Mouse (Mus musculus): ENCODE measurements at regions not wholly inside any gene's neighbourhood (a gene's known extent, or its start where the extent isn't known, plus 50 kb on each side); places are given as distances from the start of the nearest gene placed in this dataset.

DNA sequence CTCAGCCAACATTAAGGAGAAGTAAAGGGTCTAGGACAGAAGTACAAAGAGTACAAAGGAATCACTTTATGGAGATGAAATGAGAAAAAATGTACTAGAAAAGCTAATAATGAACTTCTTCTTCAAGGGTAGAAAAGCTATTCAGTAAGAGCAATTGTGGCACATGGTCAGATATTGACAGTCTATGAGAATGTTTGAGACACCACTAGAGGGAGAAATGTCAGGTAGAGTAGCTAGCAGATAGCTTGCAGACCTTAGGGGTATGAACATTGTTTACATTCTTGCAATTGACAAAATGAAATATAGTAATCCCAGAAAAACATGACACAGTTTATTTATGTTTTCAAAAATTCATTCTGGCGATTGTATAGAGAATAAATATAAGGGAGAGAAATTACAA is 1066.2 kb upstream of the Sel1l start:
- TF ChIP-seq CTCF (IDR thresholded peaks at IDR 0.05; ENCODE audit: control insufficient read depth, insufficient read depth, insufficient read length): no peak
- TF ChIP-seq MAX (IDR thresholded peaks at IDR 0.05): no peak
- TF ChIP-seq MYOD1 (IDR thresholded peaks at IDR 0.05; ENCODE audit: control insufficient read depth, insufficient read length, low read depth): no peak
- no peak for TF ChIP-seq CEBPB (IDR thresholded peaks at IDR 0.05; ENCODE audit: low read depth)
- no peak for TF ChIP-seq USF1 (IDR thresholded peaks at IDR 0.05; ENCODE audit: low read depth)
- no peak for TF ChIP-seq FOSL1 (IDR thresholded peaks at IDR 0.05; ENCODE audit: insufficient read depth, low read length, poor library complexity, severe bottlenecking)
- TF ChIP-seq MYOG (IDR thresholded peaks at IDR 0.05; ENCODE audit: control insufficient read depth, extremely low read depth, insufficient read length): no peak

Data from C2C12 (cell line).